Mouse (Mus musculus): ENCODE results near the gene Tax1bp3. TPM values are rescaled to one million over a fixed set of nuclear protein-coding genes. Genes with fewer than 3 reads are reported as not detected.

Gene Tax1bp3
- total RNA-seq, 2 experiments from 2014 or later = 48.7 to 53.3 TPM

DNA sequence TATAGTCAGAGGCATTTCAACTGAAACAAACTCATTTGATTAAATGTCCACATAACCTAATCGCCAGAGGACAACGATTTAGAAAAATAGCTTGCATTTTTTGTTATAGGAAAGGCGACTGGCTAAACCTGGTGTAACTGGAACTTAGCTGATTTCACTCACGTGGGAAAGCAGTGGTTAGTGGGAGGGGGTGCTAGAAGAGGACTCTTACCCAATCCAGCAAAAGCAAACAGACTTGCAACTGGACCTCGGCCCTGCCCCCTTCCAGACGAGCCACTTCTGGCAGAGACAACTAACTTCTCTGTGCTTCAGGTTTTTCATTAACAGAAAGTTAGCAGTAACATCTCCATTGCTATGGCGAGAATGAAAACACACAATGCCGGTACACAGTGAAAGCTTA lies 1.3 kb upstream of the Tax1bp3 start:
- no peak for DNase-seq

DNA sequence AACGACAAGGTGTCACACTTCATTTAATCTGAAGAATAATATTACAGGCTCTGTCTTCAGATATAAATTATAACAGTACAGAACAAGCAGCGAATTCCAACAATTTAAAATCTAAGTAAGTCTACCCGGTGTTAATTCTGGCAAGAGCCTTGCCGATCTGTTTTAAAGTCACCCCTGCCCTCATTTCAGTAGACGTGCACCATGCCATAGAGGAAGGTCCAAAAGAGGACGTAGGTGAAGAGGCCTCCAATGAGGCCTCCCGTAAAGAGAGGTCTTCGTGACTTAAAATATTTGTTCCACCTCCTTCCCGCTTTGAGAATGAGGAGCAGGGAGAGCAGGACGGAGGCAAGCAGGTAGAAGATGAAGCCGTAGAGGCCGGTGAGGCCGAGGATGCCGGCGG lies 697 bp upstream of the Tax1bp3 start:
- no peak for DNase-seq

DNA sequence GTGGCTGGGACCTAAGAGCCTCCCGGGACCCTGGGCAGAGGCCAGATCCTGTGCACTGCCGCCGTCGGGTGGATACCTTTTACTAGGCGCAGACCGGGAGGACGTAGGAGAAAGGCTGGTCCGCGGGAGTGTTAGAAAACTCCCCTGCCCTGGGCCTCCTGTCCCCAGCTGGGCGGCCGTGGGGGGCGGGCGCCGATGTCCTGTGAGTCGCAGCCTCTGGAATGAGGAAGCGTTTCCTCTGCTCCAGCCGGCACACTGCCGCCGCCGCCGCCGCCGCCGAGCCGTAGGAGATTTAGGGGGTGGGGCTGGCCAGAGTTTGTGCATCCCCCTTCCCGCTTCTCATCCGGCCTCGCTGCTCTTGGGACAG lies 609 bp downstream of the Tax1bp3 start:
- DNase-seq = peak; percentile 86 to 90

DNA sequence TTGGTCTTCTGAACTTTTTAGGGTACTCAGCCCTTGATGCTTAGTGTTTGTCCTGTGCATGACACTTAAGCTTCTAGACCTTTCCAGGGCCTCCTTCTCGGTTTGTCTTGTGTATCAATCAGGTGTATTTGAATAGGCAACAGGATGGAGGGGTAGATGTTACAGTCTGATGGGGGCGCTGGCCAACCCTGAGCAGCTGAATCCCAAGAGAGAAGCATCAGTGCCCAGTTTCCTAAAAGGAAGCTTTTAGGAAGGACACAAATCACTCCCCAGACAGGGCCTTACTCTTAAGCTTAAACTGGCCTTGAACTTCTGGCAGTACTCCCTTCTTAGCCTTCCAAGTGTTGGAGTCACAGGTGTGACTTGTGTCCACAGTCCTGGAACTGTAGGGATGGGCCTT lies 1.0 kb downstream of the Tax1bp3 start:
- peak in 1 of 2 experiments; percentile 26 for DNase-seq

DNA sequence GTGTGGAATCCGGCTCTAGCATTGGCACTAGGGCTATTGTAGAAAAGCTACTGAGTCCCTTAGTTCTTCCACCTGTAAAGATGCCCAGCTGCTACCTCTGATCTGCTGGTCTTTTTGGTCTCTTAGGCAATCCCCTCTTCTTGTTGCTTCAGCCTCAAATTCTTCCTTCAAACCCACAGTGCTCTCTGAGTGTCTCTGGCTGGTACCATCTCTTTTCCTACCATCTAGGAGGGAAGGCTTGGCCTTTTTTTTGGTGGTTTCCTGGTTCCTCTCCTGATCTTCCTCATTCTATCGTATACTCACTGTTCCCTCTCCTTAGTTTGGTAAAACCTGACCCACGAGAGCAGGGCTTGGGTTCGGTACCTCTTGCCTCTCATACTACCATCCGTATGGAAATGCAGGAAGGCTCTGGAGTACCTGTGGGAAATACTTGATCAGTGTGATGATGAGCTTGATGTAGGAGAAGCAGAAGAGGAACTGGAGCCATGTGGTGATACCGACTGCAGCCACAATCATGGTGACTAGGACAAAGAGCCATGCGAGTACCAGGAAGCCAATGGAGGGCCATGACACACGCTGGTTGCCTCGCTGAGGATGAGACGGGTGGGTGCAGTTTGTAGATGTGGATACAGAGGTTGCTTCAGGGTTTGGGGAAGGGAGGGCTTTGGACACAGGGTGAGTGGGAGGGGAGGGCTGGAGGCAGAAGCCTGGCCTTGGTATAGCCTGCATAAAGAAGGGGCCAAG lies 9.2 kb downstream of the Tax1bp3 start:
- DNase-seq = no peak

DNA sequence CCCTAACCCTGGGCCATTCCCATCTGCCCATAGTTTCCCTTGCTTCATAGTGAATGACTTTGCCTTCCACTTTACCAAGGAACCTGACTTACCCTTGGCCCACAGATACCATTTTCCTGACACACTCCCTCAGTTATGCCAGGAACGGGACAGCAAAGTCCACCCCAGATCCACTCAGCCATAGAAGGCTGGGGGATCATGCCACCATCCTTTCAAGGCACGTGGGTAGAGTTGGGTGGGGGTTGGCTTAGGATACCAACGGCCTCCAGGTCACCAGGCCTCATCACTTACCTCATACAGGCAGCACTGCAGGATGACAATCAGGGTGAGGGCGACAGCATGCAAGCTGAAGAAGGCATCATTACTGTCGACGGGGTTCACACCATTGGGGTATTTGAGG lies 10.3 kb downstream of the Tax1bp3 start:
- no peak for DNase-seq

DNA sequence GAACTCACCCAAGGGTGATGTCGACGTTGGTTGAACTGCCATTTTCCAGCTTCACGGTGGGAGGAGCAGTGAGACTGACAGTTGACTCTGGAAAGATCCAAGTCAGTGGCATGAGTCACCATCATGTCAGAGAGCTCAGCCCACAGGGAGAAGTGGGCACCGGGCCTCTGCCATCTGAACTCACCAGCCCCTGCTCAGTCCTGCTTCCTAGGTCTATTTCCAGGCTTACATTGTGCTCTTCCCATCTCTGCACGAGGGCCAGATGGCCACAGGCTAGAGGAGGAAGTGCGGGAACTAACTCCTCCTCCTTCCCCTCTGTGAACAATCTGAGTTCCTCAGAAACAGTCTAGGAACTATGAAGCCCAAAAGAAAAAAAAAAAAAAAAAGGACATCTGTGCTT lies 16.2 kb downstream of the Tax1bp3 start:
- peak in 1 of 2 experiments; percentile 42 for DNase-seq

DNA sequence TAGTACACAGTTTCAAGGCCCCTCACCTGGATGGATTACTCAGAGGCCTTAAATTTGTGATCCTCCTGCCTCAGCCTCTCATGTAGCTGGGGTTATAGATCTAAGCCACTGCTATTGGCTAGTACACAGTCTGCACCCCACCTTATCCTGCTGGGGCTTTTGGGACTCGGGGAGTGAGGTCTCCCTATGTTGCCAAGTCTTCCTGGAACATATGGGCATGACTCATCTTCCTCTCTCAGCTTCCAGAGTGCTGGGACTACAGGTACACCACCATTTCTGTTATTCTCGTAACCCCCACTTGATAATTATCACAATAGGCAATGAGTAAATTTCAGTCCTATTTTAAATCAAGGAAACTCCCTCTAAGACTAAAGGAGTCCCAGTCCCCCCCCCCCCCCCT lies 17.6 kb downstream of the Tax1bp3 start:
- DNase-seq = no peak

DNA sequence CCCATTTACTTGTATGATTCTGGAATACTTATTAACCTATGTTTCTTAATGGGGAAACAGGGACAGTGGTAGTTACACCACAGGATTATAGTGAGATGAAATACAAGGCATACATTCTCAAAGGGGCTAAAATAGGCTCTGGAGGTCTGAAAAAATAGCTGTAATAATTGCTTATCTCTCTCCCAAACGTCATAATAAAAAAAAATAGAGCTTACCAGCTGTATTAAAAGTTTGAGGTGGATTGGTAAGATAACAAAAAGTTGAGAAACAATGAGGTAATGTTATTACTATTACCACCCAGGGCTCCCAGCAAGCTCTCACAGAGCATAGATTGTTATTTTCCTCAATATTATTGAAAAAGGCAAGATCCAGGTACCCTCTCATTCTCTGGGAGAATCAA lies 21.3 kb downstream of the Tax1bp3 start:
- no peak for DNase-seq

DNA sequence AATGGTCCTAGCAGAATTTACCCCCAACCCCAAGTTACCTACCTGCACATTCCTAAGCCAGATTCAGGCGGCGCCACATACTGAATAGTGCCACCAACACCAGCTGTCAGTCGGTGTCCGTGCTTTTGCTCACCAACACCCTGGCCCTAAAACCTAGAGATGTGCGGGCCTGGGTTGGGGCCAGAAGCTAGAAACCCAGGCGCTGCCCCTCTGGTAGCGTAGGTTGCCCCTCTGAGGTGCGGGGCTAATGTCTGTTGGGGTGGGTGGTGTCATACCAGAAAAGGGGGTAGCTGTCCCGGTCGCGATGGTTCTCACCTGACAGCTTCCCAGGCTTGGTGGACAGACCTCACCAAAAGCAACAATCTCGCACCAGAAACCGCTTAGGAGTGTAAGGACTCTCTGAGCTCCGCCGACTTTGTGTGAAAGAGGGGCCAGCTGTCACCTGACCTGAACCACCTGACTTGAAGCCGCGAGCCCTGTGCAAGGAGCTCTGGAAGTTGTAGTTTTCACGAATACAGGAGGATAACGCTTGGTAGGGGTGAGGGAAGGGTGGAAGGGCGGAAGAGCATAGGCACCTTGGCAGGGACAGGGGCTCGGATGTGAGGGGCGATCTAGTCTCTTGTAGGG lies 21.8 kb downstream of the Tax1bp3 start, which contains the start of gene Ctns:
Gene Ctns (minus strand): TSS at position 440 of the 627 bp plus-strand sequence.
- DNase-seq = peak in 1 of 2 experiments; percentile 93

DNA sequence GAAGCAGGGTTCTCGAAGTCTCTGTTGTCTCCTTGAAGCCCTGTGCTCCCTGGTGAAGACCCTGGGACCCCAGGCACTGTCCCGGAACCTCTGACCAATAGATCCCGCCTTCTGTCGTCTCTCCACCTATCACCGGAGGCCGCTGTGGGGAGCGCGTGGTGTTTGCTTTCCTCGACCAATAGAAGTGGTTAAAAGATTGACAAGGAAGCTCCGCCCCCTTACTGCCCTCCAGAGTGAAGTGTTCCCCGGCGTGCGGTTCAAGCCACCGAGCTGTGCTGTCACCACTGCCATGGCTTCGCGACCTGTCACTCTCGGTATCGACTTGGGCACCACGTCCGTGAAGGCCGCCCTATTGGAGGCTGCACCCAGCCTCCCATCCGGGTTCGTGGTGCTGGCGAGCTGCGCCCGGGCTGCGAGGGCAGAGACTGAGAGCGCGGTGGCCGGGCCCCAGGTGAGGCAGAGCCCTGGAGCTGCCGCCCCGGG lies 22.4 kb downstream of the Tax1bp3 start, which contains the start of gene Shpk:
Gene Shpk (plus strand): TSS at position 231 of the 483 bp plus-strand sequence.
- DNase-seq = peak; percentile 97

DNA sequence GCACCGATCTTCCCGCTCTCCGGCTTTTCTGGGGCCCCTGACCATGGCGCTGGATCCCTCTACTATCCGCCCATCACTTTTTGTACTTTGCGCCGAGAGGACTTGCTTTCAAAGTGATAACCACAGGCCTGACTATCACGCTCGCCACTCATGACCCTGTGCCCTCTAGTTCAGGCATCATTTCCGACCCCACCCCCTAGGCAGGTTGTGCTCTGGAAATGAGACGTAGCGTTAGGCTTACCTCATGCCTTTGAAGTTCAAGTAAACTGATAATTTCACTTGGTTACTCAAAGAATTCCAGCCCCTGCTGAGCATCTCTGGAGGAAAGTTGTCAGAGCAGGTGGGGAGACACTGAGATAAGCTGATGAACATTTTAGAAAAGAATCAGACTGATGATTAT lies 23.0 kb downstream of the Tax1bp3 start:
- DNase-seq = peak; percentile 18 to 41

DNA sequence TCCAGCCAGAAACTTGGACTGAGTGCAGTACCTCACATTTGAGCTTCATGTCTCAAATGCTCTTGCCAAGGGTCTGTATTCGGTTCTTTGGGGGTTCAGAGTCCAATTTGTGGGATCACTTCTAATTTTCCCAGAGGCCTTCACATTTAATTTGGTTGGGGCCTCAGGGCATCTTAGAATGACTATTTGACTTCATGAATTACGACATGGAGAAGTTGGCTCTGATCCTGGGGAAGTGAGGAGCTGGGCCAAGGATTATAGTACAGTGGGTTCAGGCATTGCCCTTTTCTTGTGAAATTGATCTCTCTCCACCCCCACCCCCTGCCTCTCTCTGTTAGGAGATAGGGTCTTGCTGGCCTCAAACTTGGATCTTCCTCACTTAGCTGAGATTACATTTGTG lies 24.1 kb downstream of the Tax1bp3 start:
- DNase-seq = peak; percentile 36 to 40

DNA sequence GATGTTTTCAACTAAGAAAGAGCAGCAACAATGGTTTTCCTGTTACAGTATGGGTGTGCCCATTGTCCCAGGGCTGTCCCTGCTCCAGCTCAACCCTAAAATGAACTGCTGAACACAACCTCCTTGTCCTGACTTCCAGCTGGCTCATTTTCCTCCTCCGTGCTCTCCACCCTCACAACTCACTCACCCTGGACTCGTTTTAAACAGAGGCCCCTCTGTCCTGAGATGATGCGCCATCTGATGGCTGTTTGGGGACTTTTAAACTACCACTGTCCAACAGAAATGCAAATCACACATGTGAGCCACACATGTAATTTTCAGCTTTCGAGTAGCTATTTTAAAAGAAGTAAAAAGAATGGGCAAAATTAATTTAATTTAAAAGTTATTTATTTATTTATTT lies 24.7 kb downstream of the Tax1bp3 start:
- peak in 1 of 2 experiments; percentile 36 for DNase-seq

DNA sequence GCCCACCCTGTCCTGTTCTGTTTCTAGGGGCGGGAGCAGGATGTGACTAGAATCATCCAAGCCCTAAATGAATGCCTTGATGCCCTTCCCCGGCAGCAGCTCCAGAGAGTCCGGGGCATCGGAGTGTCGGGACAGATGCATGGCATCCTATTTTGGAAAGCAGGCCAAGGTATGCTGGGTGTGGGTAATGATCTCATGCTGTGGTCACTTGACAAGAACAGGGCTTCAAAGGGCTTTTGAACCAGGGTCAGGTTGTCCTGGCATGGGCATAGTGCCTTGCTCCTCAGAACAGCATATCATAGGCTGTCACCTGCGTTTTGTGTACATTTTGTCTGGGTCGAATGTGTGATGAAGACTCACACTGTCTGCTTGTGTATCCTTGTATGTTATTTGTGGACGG lies 27.0 kb downstream of the Tax1bp3 start:
- peak; percentile 29 to 48 for DNase-seq

DNA sequence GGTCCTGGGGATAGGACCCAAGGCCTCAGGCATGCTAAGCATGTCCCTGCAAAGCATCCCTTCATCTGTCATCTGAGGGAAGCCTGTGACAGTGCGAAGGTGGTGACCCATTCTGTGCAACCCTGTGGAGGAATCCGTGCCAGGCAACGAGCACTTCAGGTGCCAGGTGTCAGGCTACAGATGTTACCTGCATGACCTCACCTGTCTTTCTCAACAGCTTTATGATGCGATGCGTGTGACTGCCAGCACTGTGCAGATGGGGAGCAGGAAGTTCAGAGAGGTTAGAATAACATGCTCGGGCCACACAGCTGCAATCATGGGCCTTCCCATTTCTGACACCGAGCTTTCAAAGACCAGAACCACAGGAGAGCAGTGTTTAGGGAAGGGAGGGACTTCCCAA lies 28.3 kb downstream of the Tax1bp3 start:
- no peak for DNase-seq

DNA sequence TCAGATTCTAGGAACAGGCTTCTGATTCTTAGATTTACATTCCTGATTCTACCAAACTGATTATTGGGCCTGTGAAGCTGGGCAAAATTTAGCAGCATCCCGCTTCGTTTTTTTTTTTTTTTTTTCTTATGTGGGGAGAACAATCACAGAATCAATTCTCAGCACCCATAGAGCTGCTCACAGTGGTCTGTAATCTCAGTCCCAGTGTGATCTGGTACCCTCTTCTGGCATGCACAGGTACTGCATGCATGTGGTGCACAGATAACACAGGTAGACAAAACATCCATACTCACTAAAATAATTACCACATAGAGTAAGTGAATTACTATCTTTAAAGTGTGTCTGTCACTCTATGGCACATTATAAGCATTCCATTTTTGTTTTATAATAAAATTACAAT lies 30.7 kb downstream of the Tax1bp3 start:
- DNase-seq = no peak

DNA sequence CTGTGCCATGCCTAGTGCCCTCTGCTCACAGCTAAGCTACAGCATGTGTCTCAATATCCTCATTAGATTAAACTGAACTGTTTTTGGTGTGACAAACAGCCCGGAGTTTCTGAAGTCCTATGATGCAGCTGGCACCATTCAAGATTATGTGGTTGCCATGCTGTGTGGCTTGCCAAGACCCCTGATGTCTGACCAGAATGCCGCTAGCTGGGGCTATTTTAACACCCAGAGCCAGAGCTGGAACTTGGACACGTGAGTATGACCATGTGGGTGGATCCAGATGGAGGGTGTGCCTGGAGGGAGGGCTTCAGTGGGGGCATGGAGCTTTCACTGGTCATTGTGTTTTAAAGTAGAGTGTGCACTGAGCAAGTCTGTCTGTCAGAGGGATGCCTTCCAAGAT lies 37.1 kb downstream of the Tax1bp3 start:
- DNase-seq = no peak

DNA sequence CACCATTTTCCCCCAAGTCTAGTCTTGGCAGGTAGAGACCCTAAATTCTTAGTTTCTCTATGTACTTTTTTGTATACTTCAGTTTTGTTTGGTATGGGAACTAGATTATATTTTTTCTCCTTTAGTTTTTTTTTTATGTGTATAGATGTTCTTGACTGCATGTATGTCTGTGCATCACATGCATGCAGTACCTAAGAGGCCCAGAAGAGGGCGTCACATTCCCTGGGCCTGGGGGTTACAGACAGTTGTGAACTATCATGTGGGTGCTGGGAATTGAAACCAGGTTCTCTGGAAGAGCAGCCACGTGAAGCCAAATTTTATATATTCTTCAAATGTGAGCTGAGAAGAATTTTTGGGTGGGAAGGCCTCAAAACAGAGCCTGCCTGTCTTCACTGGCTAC lies 42.8 kb downstream of the Tax1bp3 start:
- DNase-seq = no peak

DNA sequence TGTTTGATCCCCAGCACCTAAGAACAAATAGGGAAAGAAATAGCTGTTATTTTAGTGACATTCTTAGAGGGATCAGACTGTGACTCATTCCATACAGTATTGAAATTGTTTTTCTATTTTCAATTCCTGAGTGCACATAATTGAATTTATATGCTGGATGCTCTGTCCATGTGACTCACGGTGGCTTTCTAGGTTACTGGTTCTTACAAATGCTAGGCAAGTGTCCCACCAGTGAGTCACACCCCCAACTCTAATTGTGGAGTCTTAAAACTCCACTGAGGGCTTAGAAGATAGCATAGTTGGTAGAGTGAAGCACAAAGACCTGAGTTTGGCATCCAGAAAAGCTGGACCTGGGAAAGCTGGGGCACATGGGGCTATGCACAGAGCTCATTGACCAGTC lies 43.8 kb downstream of the Tax1bp3 start:
- no peak for DNase-seq

DNA sequence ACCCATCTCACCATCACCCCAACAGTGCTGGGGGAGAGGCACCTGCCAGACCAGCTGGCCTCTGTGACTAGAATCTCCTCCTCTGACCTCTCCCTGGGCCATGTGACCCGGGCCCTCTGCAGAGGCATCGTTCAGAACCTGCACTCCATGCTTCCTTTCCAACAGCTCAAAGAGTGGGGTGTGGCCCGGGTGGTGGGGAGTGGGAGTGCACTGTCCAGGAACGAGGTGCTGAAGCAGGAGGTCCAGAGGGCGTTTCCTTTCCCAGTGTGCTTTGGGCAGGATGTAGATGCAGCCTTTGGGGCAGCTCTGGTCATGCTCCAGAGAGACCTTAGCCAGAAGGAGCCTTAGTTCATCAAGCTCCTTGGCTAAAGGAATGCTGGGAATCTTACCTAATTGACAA lies 46.0 kb downstream of the Tax1bp3 start:
- DNase-seq = no peak

DNA sequence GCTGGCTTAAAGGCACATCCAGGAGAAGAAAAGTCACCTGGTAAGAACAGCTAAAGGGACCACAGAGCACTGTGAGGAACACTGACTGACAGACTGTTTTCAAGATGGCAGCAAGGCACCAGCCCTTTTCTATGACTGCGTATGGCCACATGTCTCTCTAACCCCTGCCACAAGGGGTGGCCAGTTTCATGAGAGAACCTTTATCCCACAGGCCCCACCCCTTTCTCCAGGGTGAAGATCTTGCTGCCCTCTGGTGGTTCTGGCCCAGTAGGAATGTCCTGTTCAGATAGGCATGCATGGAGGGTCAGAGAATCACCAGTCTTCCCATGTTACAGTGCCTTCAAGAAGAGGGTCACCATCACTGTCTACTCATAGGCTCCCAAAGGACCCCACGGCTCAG lies 47.1 kb downstream of the Tax1bp3 start:
- peak; percentile 51 to 54 for DNase-seq

DNA sequence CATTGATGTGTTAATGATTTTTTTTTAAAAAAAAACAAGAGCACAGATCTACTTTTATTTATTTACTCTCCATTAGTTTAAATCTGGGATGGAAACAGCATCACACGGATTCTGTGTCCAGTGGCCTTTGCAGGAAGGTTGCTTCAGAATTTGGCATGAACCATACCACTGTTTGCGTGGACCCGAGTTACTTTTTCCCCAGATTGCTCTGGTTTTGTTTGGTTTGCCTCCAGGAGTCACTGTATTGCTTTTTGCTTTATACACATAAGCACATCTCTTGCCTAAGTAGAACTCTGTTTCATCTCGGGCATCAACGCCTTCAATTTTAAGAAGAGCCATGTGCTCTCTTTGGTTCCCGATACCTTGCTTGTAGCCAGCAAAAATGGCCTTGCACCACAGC lies 49.0 kb downstream of the Tax1bp3 start:
- DNase-seq = no peak

DNA sequence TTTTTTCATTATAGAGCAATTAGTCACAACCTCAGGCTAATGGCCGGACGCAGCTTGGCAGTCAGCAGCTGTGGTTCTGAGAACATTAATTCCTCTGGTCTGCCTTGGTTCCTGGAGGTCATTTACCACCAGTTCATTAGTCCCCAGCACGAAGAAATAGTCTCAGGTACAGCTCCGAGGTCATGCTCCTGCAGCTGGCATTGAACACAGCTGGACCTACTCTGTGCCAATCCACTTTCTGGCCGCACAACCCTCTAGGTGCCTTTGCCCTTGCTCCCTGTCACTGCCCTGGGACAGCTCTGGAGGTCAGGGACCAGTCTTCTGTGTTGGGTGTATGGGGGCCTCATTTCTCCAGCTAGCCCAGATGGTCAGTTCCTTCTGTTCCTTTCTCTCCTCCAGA lies 52.0 kb downstream of the Tax1bp3 start:
- no peak for DNase-seq

All from heart, adult 18-20 months (tissue).